Mouse (Mus musculus): Measurements from ENCODE around the gene Tmem218. TPM values are rescaled to one million over a fixed set of nuclear protein-coding genes. Genes with fewer than 3 reads are reported as not detected.

Tmem218 gene
- polyA plus RNA-seq, 1 experiment from 2014 or later = 7.5 TPM

GRCm38 (mm10) chr9:37188024-37188423, 20.0 kb upstream of the Tmem218 start:
- no peak for ATAC-seq (ENCODE audit: extremely low read depth, insufficient number of reproducible peaks, low FRiP score, low TSS enrichment)
- Histone ChIP-seq H3K4me3 (no peak overlapping the region), H3K9me3 (0 out of 2 replicates have a peak, but pooled peaks cover 3% of the 10 kb centered on the region), H3K27ac (replicated peaks) (no peak overlapping the region), H3K4me1 (peaks cover 4% of the 10 kb centered on the region; the same call in 1 of the 2 replicates), H3K27me3 (replicated peaks) (no peaks in the 10 kb centered on the region), H3K9ac (no peak overlapping the region), H3K4me2 (no peak overlapping the region), H3K36me3 (no peaks in the 10 kb centered on the region)
- 72% methylated on average over 3 of the region's 3 CpGs for WGBS

- Histone ChIP-seq H3K36me3 (no peaks in the 10 kb centered on the region), H3K27ac (replicated peaks) (no peak overlapping the region), H3K4me3 (no peak overlapping the region), H3K9ac (no peak overlapping the region), H3K9me3 (no peaks in the 10 kb centered on the region), H3K4me1 (no peaks in the 10 kb centered on the region), H3K4me2 (no peak overlapping the region), H3K27me3 (replicated peaks) (no peaks in the 10 kb centered on the region)
- ATAC-seq (ENCODE audit: extremely low read depth, insufficient number of reproducible peaks, low FRiP score, low TSS enrichment) = no peak
- WGBS = 67% methylated on average over 4 of the region's 4 CpGs
These were observed 11.0 kb upstream of the Tmem218 start for GRCm38 (mm10) chr9:37197067-37197466.

DNA sequence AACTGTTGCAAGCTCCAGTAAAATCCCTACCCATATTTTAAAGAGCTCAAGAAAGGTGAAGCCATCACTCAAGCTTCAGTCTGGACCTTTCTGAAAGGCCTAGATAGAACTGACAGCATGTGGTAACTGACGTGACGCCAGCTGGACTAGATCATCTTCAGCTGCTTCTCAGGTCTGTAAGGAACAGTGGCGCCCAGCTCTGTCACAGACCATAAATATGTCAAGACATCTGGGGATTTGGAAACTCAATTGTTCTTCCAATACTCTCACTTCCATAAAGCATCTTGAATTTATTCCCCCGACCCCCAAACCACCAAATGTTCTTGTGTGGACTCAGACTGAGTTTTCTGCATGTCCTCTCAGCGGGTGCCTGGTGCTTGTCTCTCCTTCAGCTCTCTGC, 7.6 kb upstream of the Tmem218 start:
- no peak overlapping the region for H3K9ac ChIP-seq
- H3K36me3 ChIP-seq = no peaks in the 10 kb centered on the region
- no peaks in the 10 kb centered on the region for H3K27me3 ChIP-seq (replicated peaks)
- no peaks in the 10 kb centered on the region for H3K9me3 ChIP-seq
- no peaks in the 10 kb centered on the region for H3K4me1 ChIP-seq
- H3K4me3 ChIP-seq = no peak overlapping the region
- no peak overlapping the region for H3K27ac ChIP-seq (replicated peaks)
- no peak overlapping the region for H3K4me2 ChIP-seq
- no peak for ATAC-seq (ENCODE audit: extremely low read depth, insufficient number of reproducible peaks, low FRiP score, low TSS enrichment)
- 66% methylated on average over 5 of the region's 5 CpGs for WGBS

- no peaks in the 10 kb centered on the region for H3K36me3 ChIP-seq
- no peak overlapping the region for H3K9ac ChIP-seq
- peaks cover 10% of the 10 kb centered on the region for H3K4me1 ChIP-seq
- H3K9me3 ChIP-seq = no peaks in the 10 kb centered on the region
- H3K27ac ChIP-seq (replicated peaks) = no peak overlapping the region
- no peak overlapping the region for H3K4me3 ChIP-seq
- H3K27me3 ChIP-seq (replicated peaks) = no peaks in the 10 kb centered on the region
- no peak for ATAC-seq (ENCODE audit: extremely low read depth, insufficient number of reproducible peaks, low FRiP score, low TSS enrichment)
- 70% methylated on average over 5 of the region's 5 CpGs for WGBS
- no peak overlapping the region for H3K4me2 ChIP-seq
These were observed 4.1 kb upstream of the Tmem218 start for GRCm38 (mm10) chr9:37203884-37204283.

DNA sequence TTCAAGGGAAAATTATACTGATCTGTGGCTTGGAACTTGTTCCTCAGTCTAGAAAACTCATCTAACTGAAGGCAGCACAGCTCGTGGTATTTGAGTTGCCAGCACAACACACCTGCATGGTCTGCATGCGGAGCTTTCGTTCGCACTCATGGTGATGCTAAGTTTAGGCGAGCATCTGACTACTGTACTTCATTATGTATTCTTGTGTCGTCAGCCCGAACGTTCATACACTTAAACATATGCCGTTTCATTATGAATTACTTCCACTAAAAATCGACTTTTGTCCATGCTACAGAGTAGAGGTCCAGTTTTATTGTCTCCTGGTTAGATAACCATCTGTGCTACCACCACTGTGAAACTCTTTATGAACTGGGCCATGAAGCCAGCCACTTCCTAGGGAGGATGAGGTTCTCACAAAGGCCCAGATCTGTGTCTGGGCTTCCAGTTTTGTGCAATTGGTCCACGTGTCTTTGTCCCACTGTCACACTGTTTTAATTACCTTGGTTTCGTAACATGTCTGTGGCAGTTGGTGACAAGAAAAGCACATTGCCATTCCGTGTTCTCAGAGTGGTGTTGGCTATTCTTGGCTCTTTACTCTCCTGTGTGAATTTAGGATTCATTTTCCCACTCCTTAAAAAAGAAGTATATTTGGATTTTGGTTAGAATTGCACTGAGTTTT, 5.2 kb downstream of the Tmem218 start:
- Histone ChIP-seq H3K27ac (replicated peaks) (no peak overlapping the region), H3K27me3 (replicated peaks) (no peaks in the 10 kb centered on the region), H3K4me2 (no peak overlapping the region), H3K36me3 (no peaks in the 10 kb centered on the region), H3K9me3 (no peaks in the 10 kb centered on the region), H3K4me1 (peaks cover 11% of the 10 kb centered on the region), H3K4me3 (no peak overlapping the region), H3K9ac (no peak overlapping the region)
- WGBS = 81% methylated on average over 13 of the region's 13 CpGs
- no peak for ATAC-seq (ENCODE audit: extremely low read depth, insufficient number of reproducible peaks, low FRiP score, low TSS enrichment)

DNA sequence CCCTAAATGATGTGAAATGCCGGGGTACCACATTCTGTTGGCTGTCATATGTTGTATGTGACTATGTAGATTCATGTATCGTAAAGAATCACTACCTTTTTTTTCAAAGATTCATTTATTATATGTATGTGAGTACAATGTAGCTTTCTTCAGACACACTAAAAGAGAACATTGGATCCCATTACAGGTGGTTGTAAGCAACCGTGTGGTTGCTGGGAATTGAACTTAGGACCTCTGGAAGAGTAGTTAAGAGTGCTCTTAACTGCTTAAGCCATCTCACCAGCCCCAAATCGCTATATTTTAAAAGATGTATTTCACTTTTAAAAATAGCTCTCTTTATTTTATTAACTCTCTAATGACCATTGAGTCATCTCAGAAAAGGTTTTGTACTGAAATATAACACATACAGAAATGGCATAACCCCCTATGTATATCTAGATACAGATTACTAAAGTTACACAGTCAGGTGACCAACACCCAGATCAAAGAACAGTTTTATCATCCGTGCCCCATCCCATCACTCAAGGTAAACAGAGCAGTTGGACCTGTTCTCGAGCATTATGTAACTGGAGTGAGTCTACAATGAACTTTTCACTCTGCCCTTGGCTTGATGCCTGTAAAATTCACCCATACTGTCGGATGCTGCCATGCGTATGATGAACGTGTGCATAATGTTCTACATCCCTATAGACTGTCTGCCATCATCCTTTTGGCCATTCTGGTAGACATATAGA, 6.5 kb downstream of the Tmem218 start:
- H3K4me3 ChIP-seq = no peak overlapping the region
- H3K27me3 ChIP-seq (replicated peaks) = no peaks in the 10 kb centered on the region
- no peak for ATAC-seq (ENCODE audit: extremely low read depth, insufficient number of reproducible peaks, low FRiP score, low TSS enrichment)
- H3K27ac ChIP-seq (replicated peaks) = no peak overlapping the region
- H3K9me3 ChIP-seq = no peaks in the 10 kb centered on the region
- H3K4me1 ChIP-seq = 0 out of 2 replicates have a peak, but pooled peaks cover 3% of the 10 kb centered on the region
- 81% methylated on average over 9 of the region's 9 CpGs for WGBS
- peaks cover under 1% of the 10 kb centered on the region; the same call in 1 of the 2 replicates for H3K36me3 ChIP-seq
- no peak overlapping the region for H3K9ac ChIP-seq
- H3K4me2 ChIP-seq = no peak overlapping the region

- 88% methylated on average over 8 of the region's 8 CpGs for WGBS
- Histone ChIP-seq H3K27me3 (replicated peaks) (no peaks in the 10 kb centered on the region), H3K27ac (replicated peaks) (no peak overlapping the region), H3K36me3 (peaks cover 5% of the 10 kb centered on the region; the same call in 1 of the 2 replicates), H3K9ac (no peak overlapping the region), H3K4me1 (peaks cover 14% of the 10 kb centered on the region; the same call in 1 of the 2 replicates), H3K9me3 (no peaks in the 10 kb centered on the region), H3K4me2 (no peak overlapping the region), H3K4me3 (no peak overlapping the region)
- no peak for ATAC-seq (ENCODE audit: extremely low read depth, insufficient number of reproducible peaks, low FRiP score, low TSS enrichment)
These were observed 12.7 kb downstream of the Tmem218 start for GRCm38 (mm10) chr9:37220755-37221154.

DNA sequence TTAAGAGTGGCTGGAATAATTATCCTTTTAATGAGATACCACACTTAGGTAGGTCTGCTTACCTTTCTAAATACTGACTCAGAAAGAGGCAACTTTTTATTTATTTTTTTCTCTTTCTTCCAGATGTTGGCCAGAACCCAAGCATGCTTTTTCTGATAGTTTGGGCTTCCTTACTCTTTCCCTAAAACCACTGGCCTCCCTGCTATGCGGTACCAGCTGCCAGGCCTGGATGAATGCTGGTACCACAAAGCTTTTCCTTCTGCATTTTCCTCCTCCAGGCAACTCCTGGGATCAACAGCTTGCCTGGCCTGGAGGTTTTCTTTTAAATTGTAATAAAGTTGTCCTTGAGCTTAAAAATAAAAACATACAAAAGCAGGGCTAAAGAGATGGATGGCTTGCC, 17.6 kb downstream of the Tmem218 start:
- ATAC-seq (ENCODE audit: extremely low read depth, insufficient number of reproducible peaks, low FRiP score, low TSS enrichment) = no peak
- Histone ChIP-seq H3K4me2 (no peak overlapping the region), H3K4me1 (peaks cover 21% of the 10 kb centered on the region; the same call in 1 of the 2 replicates), H3K36me3 (no peaks in the 10 kb centered on the region; the same call in 1 of the 2 replicates), H3K4me3 (no peak overlapping the region), H3K9me3 (no peaks in the 10 kb centered on the region), H3K27ac (replicated peaks) (no peak overlapping the region), H3K27me3 (replicated peaks) (no peaks in the 10 kb centered on the region), H3K9ac (no peak overlapping the region)
- 84% methylated on average over 1 of the region's 1 CpGs for WGBS

DNA sequence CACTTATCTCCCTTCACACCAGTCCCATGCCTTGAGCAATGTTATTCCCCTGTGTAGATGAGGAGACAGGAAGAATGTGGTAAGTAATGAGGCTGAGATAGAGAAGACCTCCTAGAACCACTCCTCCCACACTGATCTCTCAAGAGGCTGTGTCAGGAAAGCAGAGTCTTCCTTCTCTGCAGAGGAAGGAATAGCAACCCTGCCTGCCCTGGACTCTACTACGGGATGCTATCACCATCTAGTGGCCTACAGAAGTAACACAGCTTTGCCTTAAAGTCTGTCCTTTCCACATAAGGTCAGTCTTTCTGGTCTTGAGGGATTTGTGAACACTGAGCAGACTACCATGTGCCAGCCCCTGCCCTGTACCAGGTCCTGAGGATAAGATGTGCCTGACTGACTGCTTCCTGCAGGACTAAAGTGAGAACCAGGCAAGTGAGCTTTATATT, 21.9 kb downstream of the Tmem218 start:
- Histone ChIP-seq H3K4me1 (peaks cover 14% of the 10 kb centered on the region; the same call in 1 of the 2 replicates), H3K4me3 (no peak overlapping the region), H3K27me3 (replicated peaks) (no peaks in the 10 kb centered on the region), H3K9ac (peak overlapping the region; percentile 42; the same call in 1 of the 2 replicates), H3K27ac (replicated peaks) (no peak overlapping the region), H3K36me3 (no peaks in the 10 kb centered on the region), H3K9me3 (no peaks in the 10 kb centered on the region), H3K4me2 (no peak overlapping the region)
- 0% methylated on average over 1 of the region's 1 CpGs for WGBS
- ATAC-seq (ENCODE audit: extremely low read depth, insufficient number of reproducible peaks, low FRiP score, low TSS enrichment) = no peak; the same call in 1 of the 2 replicates

GRCm38 (mm10) chr9:37230486-37231195, 22.6 kb downstream of the Tmem218 start:
- H3K9me3 ChIP-seq = no peaks in the 10 kb centered on the region
- H3K9ac ChIP-seq = no peak overlapping the region
- no peaks in the 10 kb centered on the region for H3K36me3 ChIP-seq
- no peak overlapping the region for H3K4me3 ChIP-seq
- H3K4me2 ChIP-seq = no peak overlapping the region
- 81% methylated on average over 9 of the region's 9 CpGs for WGBS
- ATAC-seq (ENCODE audit: extremely low read depth, insufficient number of reproducible peaks, low FRiP score, low TSS enrichment) = no peak
- 0 out of 2 replicates have a peak, but pooled peaks cover 10% of the 10 kb centered on the region for H3K4me1 ChIP-seq
- no peaks in the 10 kb centered on the region for H3K27me3 ChIP-seq (replicated peaks)
- no peak overlapping the region for H3K27ac ChIP-seq (replicated peaks)
